Mouse (Mus musculus) small intestine, adult 2 months (tissue): ENCODE results near the gene Tbc1d4. TPM values are rescaled to one million over a fixed set of nuclear protein-coding genes. Genes with fewer than 3 reads are reported as not detected.

Experiments used
- H3K27ac ChIP-seq: fragments of 200-500 bp; 2 replicates; pipeline ENCODE4 v1.5.1; 2012; ENCODE audit warnings: low read depth, low read length, control low read depth, inconsistent platforms; ENCODE audit not compliant: insufficient read depth
- H3K27me3 ChIP-seq: fragments of 200-500 bp; 2 replicates; pipeline ENCODE4 v1.6.1; 2012; ENCODE audit warnings: mild to moderate bottlenecking, moderate library complexity, low read length, inconsistent platforms; ENCODE audit not compliant: control insufficient read depth, insufficient read depth
- H3K36me3 ChIP-seq: fragments of 200-500 bp; 2 replicates; pipeline ENCODE4 v1.6.1; 2012; ENCODE audit warnings: mild to moderate bottlenecking, low read length, control low read depth, inconsistent platforms; ENCODE audit not compliant: control insufficient read depth, insufficient read depth
- H3K4me1 ChIP-seq: fragments of 200-500 bp; 2 replicates; pipeline ENCODE4 v1.6.1; 2012; ENCODE audit warnings: low read length, inconsistent platforms, mixed read lengths; ENCODE audit not compliant: control insufficient read depth, insufficient read depth, insufficient read length
- H3K4me3 ChIP-seq: fragments of 200-500 bp; 2 replicates; pipeline ENCODE4 v1.5.1; 2012; ENCODE audit warnings: low read depth, mild to moderate bottlenecking, control low read depth, inconsistent platforms, low read length, moderate library complexity
- CTCF ChIP-seq: fragments of 200-500 bp; IDR thresholded peaks from 2 replicates; pipeline ENCODE4 v1.5.1; 2012; ENCODE audit warnings: low read depth, mild to moderate bottlenecking, control low read depth, inconsistent platforms, low read length, moderate library complexity, mixed read lengths; ENCODE audit not compliant: insufficient replicate concordance, insufficient read length; ENCODE audit errors: extremely low read depth
- POLR2A ChIP-seq: fragments of 200-500 bp; IDR thresholded peaks from 2 replicates; pipeline ENCODE4 v1.6.1; 2012; ENCODE audit warnings: low read depth, mild to moderate bottlenecking, control low read depth, inconsistent platforms, low read length, moderate library complexity
- WGBS: fragments of 180-500 bp; shearing (Covaris S2); methylation state at CpG from one replicate; pipeline ENCODE4 v1.1.7; 2018; 5-methylcytosine and 5-hydroxymethylcytosine counted together
- polyA plus RNA-seq: library from polyadenylated mRNA; depleted of rRNA; stranded (reverse); fragments of >200 nt; gene quantifications from 2 replicates; pipeline ENCODE4 v1.2.3, GENCODE M21; 2012

Tbc1d4 gene
- polyA plus RNA-seq, 1 experiment: 1.3 TPM

GRCm38 (mm10) chr14:101548885-101549573, 60.0 kb downstream of the Tbc1d4 start:
- no peak for TF ChIP-seq CTCF
- TF ChIP-seq POLR2A: no peak
- WGBS: 75% methylated on average over 20 of the region's 20 CpGs
- Histone ChIP-seq H3K4me1 (no peaks in the 10 kb centered on the region), H3K27ac (no peak overlapping the region), H3K27me3 (no peaks in the 10 kb centered on the region), H3K36me3 (no peaks in the 10 kb centered on the region), H3K4me3 (no peak overlapping the region)

DNA sequence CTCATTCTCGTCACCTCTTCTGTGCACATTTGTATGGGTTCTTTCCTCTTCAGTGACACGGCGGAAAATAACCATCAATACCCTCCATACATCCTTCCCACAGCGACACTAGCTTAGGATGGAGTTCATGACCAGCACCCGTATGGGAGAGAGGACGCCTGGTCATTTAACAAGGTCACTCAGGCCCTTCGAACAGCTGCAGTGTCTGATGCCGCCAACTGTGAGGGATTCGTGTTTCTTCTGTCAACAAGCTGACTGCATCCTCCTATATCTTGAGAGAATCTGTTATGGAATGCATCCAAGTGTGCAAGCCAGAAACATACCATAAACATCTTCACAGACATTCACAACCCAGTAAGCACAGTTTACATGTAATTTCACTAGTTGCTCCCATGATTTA, 67.1 kb downstream of the Tbc1d4 start:
- Histone ChIP-seq H3K36me3 (no peaks in the 10 kb centered on the region), H3K4me3 (no peak overlapping the region), H3K27ac (no peak overlapping the region), H3K27me3 (no peaks in the 10 kb centered on the region), H3K4me1 (no peaks in the 10 kb centered on the region)
- 77% methylated on average over 9 of the region's 9 CpGs for WGBS
- TF ChIP-seq POLR2A: no peak
- no peak for TF ChIP-seq CTCF

GRCm38 (mm10) chr14:101541141-101541540, 67.8 kb downstream of the Tbc1d4 start:
- Histone ChIP-seq H3K4me1 (no peaks in the 10 kb centered on the region), H3K27ac (no peak overlapping the region), H3K27me3 (no peaks in the 10 kb centered on the region), H3K36me3 (no peaks in the 10 kb centered on the region), H3K4me3 (no peak overlapping the region)
- WGBS: 85% methylated on average over 5 of the region's 5 CpGs
- TF ChIP-seq POLR2A (no peak), CTCF (no peak)

DNA sequence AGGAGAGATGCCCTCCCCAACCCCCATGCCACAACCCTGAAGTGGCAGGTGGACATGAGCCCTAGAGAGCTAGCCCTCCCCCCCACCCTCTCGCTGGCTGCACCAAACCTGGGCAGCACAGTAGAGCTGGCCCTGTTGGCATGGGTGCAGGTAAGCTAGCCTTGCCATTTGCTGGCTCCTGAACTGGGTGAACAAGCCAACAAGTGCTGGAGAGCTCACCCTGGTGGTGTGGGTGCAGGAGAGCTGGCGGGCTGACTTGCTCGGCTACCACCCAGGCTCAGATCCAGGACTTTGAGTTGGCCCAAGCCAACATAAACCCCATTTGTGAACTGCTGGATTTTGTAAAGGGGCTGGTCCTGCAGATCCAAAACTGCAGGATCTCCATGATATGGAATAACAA, 68.5 kb downstream of the Tbc1d4 start:
- TF ChIP-seq POLR2A (no peak), CTCF (no peak)

GRCm38 (mm10) chr14:101537906-101538305, 71.1 kb downstream of the Tbc1d4 start:
- Histone ChIP-seq H3K4me1 (no peaks in the 10 kb centered on the region), H3K36me3 (no peaks in the 10 kb centered on the region), H3K27me3 (no peaks in the 10 kb centered on the region), H3K27ac (no peak overlapping the region), H3K4me3 (no peak overlapping the region)
- no peak for TF ChIP-seq CTCF
- TF ChIP-seq POLR2A: no peak
- WGBS: 48% methylated on average over 2 of the region's 2 CpGs

More for the DNA sequence above, 68.5 kb downstream of the Tbc1d4 start:
- no peak overlapping the region for H3K4me3 ChIP-seq
- no peaks in the 10 kb centered on the region for H3K4me1 ChIP-seq
- no peaks in the 10 kb centered on the region for H3K36me3 ChIP-seq
- WGBS: 95% methylated on average over 3 of the region's 3 CpGs
- no peaks in the 10 kb centered on the region for H3K27me3 ChIP-seq
- no peak overlapping the region for H3K27ac ChIP-seq

DNA sequence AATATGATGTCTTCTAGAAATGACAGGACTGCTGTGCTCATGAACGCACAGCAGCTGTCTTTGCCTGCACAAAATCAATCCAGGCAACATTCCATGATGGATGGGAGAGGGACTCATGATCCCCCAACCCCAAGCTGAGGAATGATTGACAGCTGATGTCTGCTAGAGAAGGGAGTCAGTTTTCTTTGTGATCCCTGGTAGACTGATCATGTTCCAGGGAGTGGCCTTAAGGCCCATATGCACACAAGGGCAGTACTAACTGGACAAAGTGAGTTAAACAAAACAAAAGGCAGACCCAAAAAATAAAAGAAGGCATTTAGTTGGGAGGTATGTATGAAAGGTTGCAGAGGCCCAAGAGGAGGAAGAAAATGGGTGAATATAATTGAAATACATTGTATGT, 71.6 kb downstream of the Tbc1d4 start:
- Histone ChIP-seq H3K36me3 (no peaks in the 10 kb centered on the region), H3K27me3 (no peaks in the 10 kb centered on the region), H3K4me1 (no peaks in the 10 kb centered on the region), H3K4me3 (no peak overlapping the region), H3K27ac (no peak overlapping the region)
- no peak for TF ChIP-seq CTCF
- no peak for TF ChIP-seq POLR2A
- WGBS: 52% methylated on average over 1 of the region's 1 CpGs

- Histone ChIP-seq H3K36me3 (no peaks in the 10 kb centered on the region), H3K27ac (no peak overlapping the region), H3K4me3 (no peak overlapping the region), H3K27me3 (no peaks in the 10 kb centered on the region), H3K4me1 (no peaks in the 10 kb centered on the region)
- 75% methylated on average over 7 of the region's 7 CpGs for WGBS
- no peak for TF ChIP-seq POLR2A
- TF ChIP-seq CTCF: no peak
Measured at GRCm38 (mm10) chr14:101532090-101532695, 76.8 kb downstream of the Tbc1d4 start.
